Mouse (Mus musculus): ENCODE data around the gene Cd46. TPM values are rescaled to one million over a fixed set of nuclear protein-coding genes. Genes with fewer than 3 reads are reported as not detected.

The Cd46 gene
- 0.47 and 1.0 TPM in 2 replicates for polyA plus RNA-seq (2015; fragmentation: Nextera tagmentation; extraction: Ambion mirVana)

GRCm38 (mm10) chr1:195092220-195092720 lies at the start of gene Cd46:
Gene Cd46, minus strand, starts transcription at chr1:195092249.
- Histone ChIP-seq H3K36me3 (peaks cover 12% of the 10 kb centered on the region), H3K4me1 (peaks cover 8% of the 10 kb centered on the region), H3K4me3 (peak within 1 kb of the TSS; percentile 60), H3K9ac (peak within 1 kb of the TSS; percentile 70), H3K4me2 (peak within 1 kb of the TSS; percentile 82), H3K27me3 (replicated peaks) (no peaks in the 10 kb centered on the region), H3K9me3 (0 out of 2 replicates have a peak, but pooled peaks cover under 1% of the 10 kb centered on the region), H3K27ac (replicated peaks) (peak within 1 kb of the TSS; percentile 76)
- WGBS: 1% methylated on average over 14 of the region's 14 CpGs
- peak; percentile 99 for ATAC-seq (ENCODE audit: extremely low read depth, insufficient number of reproducible peaks, low FRiP score, low TSS enrichment)

GRCm38 (mm10) chr1:195132070-195132469 lies 40.0 kb upstream of the Cd46 start:
- Histone ChIP-seq H3K36me3 (peaks cover 18% of the 10 kb centered on the region), H3K4me2 (peak overlapping the region; percentile 76), H3K4me3 (peak overlapping the region; percentile 72), H3K4me1 (peaks cover 15% of the 10 kb centered on the region), H3K9me3 (no peaks in the 10 kb centered on the region), H3K27me3 (replicated peaks) (no peaks in the 10 kb centered on the region), H3K9ac (no peak overlapping the region), H3K27ac (replicated peaks) (peak overlapping the region; percentile 98)
- no peak for ATAC-seq (ENCODE audit: extremely low read depth, insufficient number of reproducible peaks, low FRiP score, low TSS enrichment)
- 52% methylated on average over 3 of the region's 3 CpGs for WGBS

- 21% methylated on average over 4 of the region's 4 CpGs for WGBS
These were observed 39.6 kb upstream of the Cd46 start for GRCm38 (mm10) chr1:195131675-195132015.

GRCm38 (mm10) chr1:195130953-195131674 lies 39.1 kb upstream of the Cd46 start, which contains the start of gene Cr1l:
Gene Cr1l, minus strand, starts transcription at chr1:195131586.
- under 1% methylated on average over 31 of the region's 31 CpGs for WGBS
- H3K9me3 ChIP-seq: no peaks in the 10 kb centered on the region

More at GRCm38 (mm10) chr1:195131675-195132015, 39.6 kb upstream of the Cd46 start:
- Histone ChIP-seq H3K4me2 (peak overlapping the region; percentile 76), H3K9ac (peak overlapping the region; percentile 95), H3K27ac (replicated peaks) (peak overlapping the region; percentile 98), H3K4me1 (peaks cover 15% of the 10 kb centered on the region), H3K4me3 (peak overlapping the region; percentile 72), H3K36me3 (peaks cover 21% of the 10 kb centered on the region), H3K9me3 (no peaks in the 10 kb centered on the region), H3K27me3 (replicated peaks) (no peaks in the 10 kb centered on the region)
- no peak for ATAC-seq (ENCODE audit: extremely low read depth, insufficient number of reproducible peaks, low FRiP score, low TSS enrichment)

GRCm38 (mm10) chr1:195130479-195130878 lies 38.4 kb upstream of the Cd46 start:
- 10% methylated on average over 2 of the region's 2 CpGs for WGBS
- peak overlapping the region; percentile 95 for H3K9ac ChIP-seq
- no peak for ATAC-seq (ENCODE audit: extremely low read depth, insufficient number of reproducible peaks, low FRiP score, low TSS enrichment)
- peak overlapping the region; percentile 72 for H3K4me3 ChIP-seq
- H3K4me2 ChIP-seq: peak overlapping the region; percentile 76
- peaks cover 29% of the 10 kb centered on the region for H3K36me3 ChIP-seq
- H3K27ac ChIP-seq (replicated peaks): peak overlapping the region; percentile 98
- no peaks in the 10 kb centered on the region for H3K27me3 ChIP-seq (replicated peaks)
- H3K9me3 ChIP-seq: no peaks in the 10 kb centered on the region
- peaks cover 15% of the 10 kb centered on the region for H3K4me1 ChIP-seq

More at GRCm38 (mm10) chr1:195130953-195131674, 39.1 kb upstream of the Cd46 start, which contains the start of gene Cr1l:
- ATAC-seq (ENCODE audit: extremely low read depth, insufficient number of reproducible peaks, low FRiP score, low TSS enrichment): peak; percentile 94
- Histone ChIP-seq H3K27ac (replicated peaks) (peak within 1 kb of the TSS; percentile 98), H3K4me2 (peak within 1 kb of the TSS; percentile 76), H3K27me3 (replicated peaks) (no peaks in the 10 kb centered on the region), H3K36me3 (peaks cover 24% of the 10 kb centered on the region), H3K4me1 (peaks cover 15% of the 10 kb centered on the region), H3K9ac (peak within 1 kb of the TSS; percentile 95), H3K4me3 (peak within 1 kb of the TSS; percentile 72)

GRCm38 (mm10) chr1:195129867-195130266 lies 37.8 kb upstream of the Cd46 start:
- Histone ChIP-seq H3K27me3 (replicated peaks) (no peaks in the 10 kb centered on the region), H3K9me3 (no peaks in the 10 kb centered on the region), H3K36me3 (peaks cover 35% of the 10 kb centered on the region), H3K4me2 (peak overlapping the region; percentile 76), H3K4me1 (peaks cover 15% of the 10 kb centered on the region), H3K9ac (no peak overlapping the region), H3K4me3 (peak overlapping the region; percentile 26), H3K27ac (replicated peaks) (no peak overlapping the region)
- WGBS: 66% methylated on average over 1 of the region's 1 CpGs
- ATAC-seq (ENCODE audit: extremely low read depth, insufficient number of reproducible peaks, low FRiP score, low TSS enrichment): no peak

- Histone ChIP-seq H3K9ac (no peak overlapping the region), H3K27ac (replicated peaks) (no peak overlapping the region), H3K4me1 (no peaks in the 10 kb centered on the region), H3K4me3 (no peak overlapping the region), H3K9me3 (no peaks in the 10 kb centered on the region), H3K27me3 (replicated peaks) (no peaks in the 10 kb centered on the region), H3K36me3 (peaks cover 76% of the 10 kb centered on the region), H3K4me2 (no peak overlapping the region)
- no peak for ATAC-seq (ENCODE audit: extremely low read depth, insufficient number of reproducible peaks, low FRiP score, low TSS enrichment)
- 80% methylated on average over 1 of the region's 1 CpGs for WGBS
These were observed 22.4 kb upstream of the Cd46 start for GRCm38 (mm10) chr1:195114414-195114813.

- Histone ChIP-seq H3K4me1 (no peaks in the 10 kb centered on the region), H3K36me3 (peaks cover 81% of the 10 kb centered on the region), H3K4me2 (no peak overlapping the region), H3K9ac (no peak overlapping the region), H3K4me3 (no peak overlapping the region), H3K9me3 (no peaks in the 10 kb centered on the region), H3K27ac (replicated peaks) (no peak overlapping the region), H3K27me3 (replicated peaks) (no peaks in the 10 kb centered on the region)
- 72% methylated on average over 4 of the region's 4 CpGs for WGBS
- 0 out of 2 replicates have a peak, but pooled peaks have one; percentile 37 for ATAC-seq (ENCODE audit: extremely low read depth, insufficient number of reproducible peaks, low FRiP score, low TSS enrichment)
These were observed 21.6 kb upstream of the Cd46 start for GRCm38 (mm10) chr1:195113621-195114020.

GRCm38 (mm10) chr1:195100693-195101092 lies 8.6 kb upstream of the Cd46 start:
- no peak overlapping the region for H3K4me2 ChIP-seq
- H3K4me1 ChIP-seq: peaks cover 7% of the 10 kb centered on the region
- no peaks in the 10 kb centered on the region for H3K27me3 ChIP-seq (replicated peaks)
- WGBS: 10% methylated on average over 4 of the region's 4 CpGs
- H3K36me3 ChIP-seq: peaks cover 77% of the 10 kb centered on the region
- no peak overlapping the region for H3K4me3 ChIP-seq
- ATAC-seq (ENCODE audit: extremely low read depth, insufficient number of reproducible peaks, low FRiP score, low TSS enrichment): no peak
- no peak overlapping the region for H3K9ac ChIP-seq
- H3K27ac ChIP-seq (replicated peaks): no peak overlapping the region
- H3K9me3 ChIP-seq: no peaks in the 10 kb centered on the region

- H3K9ac ChIP-seq: no peak overlapping the region
- H3K27ac ChIP-seq (replicated peaks): no peak overlapping the region
- no peak overlapping the region for H3K4me2 ChIP-seq
- whole genome bisulfite sequencing: 89% methylated on average over 1 of the region's 1 CpGs
- no peak for ATAC-seq (ENCODE audit: extremely low read depth, insufficient number of reproducible peaks, low FRiP score, low TSS enrichment)
- peaks cover 53% of the 10 kb centered on the region for H3K36me3 ChIP-seq
- peaks cover 8% of the 10 kb centered on the region for H3K4me1 ChIP-seq
- no peak overlapping the region for H3K4me3 ChIP-seq
- no peaks in the 10 kb centered on the region for H3K27me3 ChIP-seq (replicated peaks)
- H3K9me3 ChIP-seq: no peaks in the 10 kb centered on the region
These were observed 6.0 kb upstream of the Cd46 start for GRCm38 (mm10) chr1:195098004-195098403.

- Histone ChIP-seq H3K36me3 (peaks cover 7% of the 10 kb centered on the region), H3K4me2 (peak overlapping the region; percentile 82), H3K9ac (peak overlapping the region; percentile 70), H3K27me3 (replicated peaks) (no peaks in the 10 kb centered on the region), H3K27ac (replicated peaks) (peak overlapping the region; percentile 76), H3K4me1 (peaks cover 8% of the 10 kb centered on the region), H3K9me3 (0 out of 2 replicates have a peak, but pooled peaks cover 4% of the 10 kb centered on the region), H3K4me3 (peak overlapping the region; percentile 60)
- 14% methylated on average over 11 of the region's 11 CpGs for WGBS
- ATAC-seq (ENCODE audit: extremely low read depth, insufficient number of reproducible peaks, low FRiP score, low TSS enrichment): peak; percentile 88
These were observed 290 bp downstream of the Cd46 start for GRCm38 (mm10) chr1:195091699-195092219.
